Mouse (Mus musculus) lung, embryonic 15.5 days (tissue): Measurements from ENCODE around the gene Cks1b. TPM values are rescaled to one million over a fixed set of nuclear protein-coding genes. Genes with fewer than 3 reads are reported as not detected.

Experiments
- ATAC-seq: fragments of 200-750 bp; cut with Nextera tagmentation; 2 replicates; pipeline ENCODE4 v1.8.0; 2017; ENCODE audit warnings: moderate number of reproducible peaks, borderline replicate concordance; ENCODE audit not compliant: low FRiP score, low TSS enrichment; ENCODE audit errors: extremely low read depth
- H3K27ac ChIP-seq: fragments of 300-500 bp; sonication (generic); 2 replicates; pipeline ENCODE4 v1.5.1; 2015; ENCODE audit warnings: moderate library complexity, mild to moderate bottlenecking, inconsistent platforms
- H3K27me3 ChIP-seq: fragments of 300-500 bp; sonication (generic); 2 replicates; pipeline ENCODE4 v1.6.1; 2015; ENCODE audit warnings: inconsistent platforms
- H3K36me3 ChIP-seq: fragments of 300-500 bp; sonication (generic); 2 replicates; pipeline ENCODE4 v1.6.1; 2015; ENCODE audit warnings: inconsistent platforms
- H3K4me1 ChIP-seq: fragments of 300-500 bp; sonication (generic); 2 replicates; pipeline ENCODE4 v1.6.1; 2015; ENCODE audit warnings: inconsistent platforms
- H3K4me2 ChIP-seq: fragments of 300-500 bp; sonication (generic); 2 replicates; pipeline ENCODE4 v1.6.1; 2015; ENCODE audit warnings: inconsistent platforms, mild to moderate bottlenecking, moderate library complexity
- H3K4me3 ChIP-seq: fragments of 300-500 bp; sonication (generic); 2 replicates; pipeline ENCODE4 v1.5.1; 2015; ENCODE audit warnings: mild to moderate bottlenecking, inconsistent platforms
- H3K9ac ChIP-seq: fragments of 300-500 bp; sonication (generic); 2 replicates; pipeline ENCODE4 v1.6.1; 2015; ENCODE audit warnings: inconsistent platforms
- H3K9me3 ChIP-seq: fragments of 300-500 bp; sonication (generic); 2 replicates; pipeline ENCODE4 v1.6.1; 2016; ENCODE audit warnings: inconsistent platforms
- WGBS: fragments of 180-500 bp; shearing (Covaris S2); methylation state at CpG from one replicate; pipeline ENCODE4 v1.1.7; 2015; 5-methylcytosine and 5-hydroxymethylcytosine counted together
- polyA plus RNA-seq: library from polyadenylated mRNA; unstranded; fragments of >200 nt; fragmentation: Nextera tagmentation; extraction: Ambion mirVana; gene quantifications from 2 replicates; pipeline ENCODE4 v1.2.1, GENCODE M21; 2015

Gene Cks1b
- polyA plus RNA-seq, 1 experiment from 2014 or later: 556 TPM

GRCm38 (mm10) chr3:89373581-89374231, 44.5 kb downstream of the Cks1b start:
- Histone ChIP-seq H3K36me3 (no peaks in the 10 kb centered on the region), H3K4me3 (no peak overlapping the region), H3K9me3 (no peaks in the 10 kb centered on the region), H3K4me2 (no peak overlapping the region), H3K27me3 (no peaks in the 10 kb centered on the region), H3K4me1 (peaks cover 21% of the 10 kb centered on the region), H3K9ac (no peak overlapping the region), H3K27ac (no peak overlapping the region; the same call in 1 of the 2 replicates)
- ATAC-seq: no peak
- 28% methylated on average over 5 of the region's 5 CpGs for WGBS

GRCm38 (mm10) chr3:89367338-89367737, 50.8 kb downstream of the Cks1b start:
- WGBS: 53% methylated on average over 11 of the region's 11 CpGs
- H3K4me3 ChIP-seq: no peak overlapping the region
- no peak for ATAC-seq

GRCm38 (mm10) chr3:89365486-89366414, 52.4 kb downstream of the Cks1b start:
- H3K9ac ChIP-seq: no peak overlapping the region
- no peak overlapping the region for H3K27ac ChIP-seq
- H3K4me2 ChIP-seq: no peak overlapping the region
- H3K4me3 ChIP-seq: no peak overlapping the region
- no peaks in the 10 kb centered on the region for H3K27me3 ChIP-seq
- H3K36me3 ChIP-seq: no peaks in the 10 kb centered on the region
- no peak for ATAC-seq
- H3K9me3 ChIP-seq: no peaks in the 10 kb centered on the region
- H3K4me1 ChIP-seq: no peaks in the 10 kb centered on the region; the same call in 1 of the 2 replicates
- WGBS: 63% methylated on average over 20 of the region's 20 CpGs

More at GRCm38 (mm10) chr3:89367338-89367737, 50.8 kb downstream of the Cks1b start:
- H3K36me3 ChIP-seq: no peaks in the 10 kb centered on the region
- H3K9me3 ChIP-seq: no peaks in the 10 kb centered on the region
- H3K4me2 ChIP-seq: no peak overlapping the region
- H3K4me1 ChIP-seq: no peaks in the 10 kb centered on the region; the same call in 1 of the 2 replicates
- H3K27me3 ChIP-seq: no peaks in the 10 kb centered on the region
- no peak overlapping the region for H3K9ac ChIP-seq
- no peak overlapping the region for H3K27ac ChIP-seq

Other genes with a start within 250 kb of the Cks1b start
- 106 and 110 TPM in 2 replicates for gene Scamp3, start 240.9 kb downstream of the Cks1b start, polyA plus RNA-seq
- gene Fam189b, start 235.2 kb downstream of the Cks1b start, polyA plus RNA-seq: 12.9 and 18.4 TPM in 2 replicates
- gene Gba, start 215.5 kb downstream of the Cks1b start, polyA plus RNA-seq: 37.2 and 42.6 TPM in 2 replicates
- 54.4 and 58.4 TPM in 2 replicates for gene Thbs3, start 203.2 kb downstream of the Cks1b start, polyA plus RNA-seq
- 195 and 197 TPM in 2 replicates for gene Mtx1, start 191.3 kb downstream of the Cks1b start, polyA plus RNA-seq
- 74.3 and 88.9 TPM in 2 replicates for gene Muc1, start 189.3 kb downstream of the Cks1b start, polyA plus RNA-seq
- gene Krtcap2, start 172.4 kb downstream of the Cks1b start, polyA plus RNA-seq: 282 and 311 TPM in 2 replicates
- gene Trim46, start 172.1 kb downstream of the Cks1b start, polyA plus RNA-seq: 7.2 and 7.9 TPM in 2 replicates
- 122 and 130 TPM in 2 replicates for gene Dpm3, start 159.0 kb downstream of the Cks1b start, polyA plus RNA-seq
- gene Slc50a1, start 147.8 kb downstream of the Cks1b start, polyA plus RNA-seq: 62.3 and 65.4 TPM in 2 replicates
- 89.7 and 94.5 TPM in 2 replicates for gene Efna1, start 137.2 kb downstream of the Cks1b start, polyA plus RNA-seq
- 5.8 and 6.0 TPM in 2 replicates for gene Efna3, start 95.4 kb downstream of the Cks1b start, polyA plus RNA-seq
- 29.0 and 29.9 TPM in 2 replicates for gene Efna4, start 80.4 kb downstream of the Cks1b start, polyA plus RNA-seq
- 61.5 and 63.0 TPM in 2 replicates for gene Adam15, start 68.4 kb downstream of the Cks1b start, polyA plus RNA-seq
- 0.11 and 0.19 TPM in 2 replicates for gene Dcst2, start 56.4 kb downstream of the Cks1b start, polyA plus RNA-seq
- gene Dcst1, start 53.1 kb downstream of the Cks1b start, polyA plus RNA-seq: 0.21 TPM in 1 of 2 replicates, not detected in the other
- 3.7 TPM in 2 replicates for gene Zbtb7b, start 23.6 kb downstream of the Cks1b start, polyA plus RNA-seq
- gene Lenep, start 15.6 kb downstream of the Cks1b start, polyA plus RNA-seq: not detected in 2 replicates
- gene Flad1, start 6.5 kb downstream of the Cks1b start, polyA plus RNA-seq: 21.3 and 23.1 TPM in 2 replicates
- gene Shc1, start 60 bp upstream of the Cks1b start, polyA plus RNA-seq: 108 and 111 TPM in 2 replicates
- 40.6 and 41.1 TPM in 2 replicates for gene Pygo2, start 11.8 kb upstream of the Cks1b start, polyA plus RNA-seq
- gene Pbxip1, start 18.3 kb upstream of the Cks1b start, polyA plus RNA-seq: 32.6 and 35.0 TPM in 2 replicates
- 48.0 and 50.5 TPM in 2 replicates for gene Pmvk, start 36.2 kb upstream of the Cks1b start, polyA plus RNA-seq
- 1.1 and 1.2 TPM in 2 replicates for gene Kcnn3, start 101.8 kb upstream of the Cks1b start, polyA plus RNA-seq